Mouse (Mus musculus) MEL (cell line): ENCODE data around the gene Slc4a1.

Source experiments
- CHD1 ChIP-seq: IDR thresholded peaks from 2 replicates; pipeline ENCODE4 v1.6.1; 2012; ENCODE audit warnings: low read depth, mild to moderate bottlenecking, inconsistent platforms, low read length, improper control_type of control experiment
- CHD2 ChIP-seq: IDR thresholded peaks from 2 replicates; pipeline ENCODE4 v1.6.1; 2011; ENCODE audit warnings: low read length, improper control_type of control experiment
- CTCF ChIP-seq, 3 experiments: IDR thresholded peaks in 2 of 3; conservative IDR thresholded peaks in 1 of 3; 2 replicates each; pipeline ENCODE4 v1.5.1; 2011 to 2012; ENCODE audit warnings: low read length in 3 of 3, low read depth in 2 of 3, mild to moderate bottlenecking in 2 of 3, improper control_type of control experiment in 1 of 3, inconsistent platforms in 1 of 3, mixed read lengths in 1 of 3, moderate library complexity in 1 of 3; ENCODE audit not compliant: control insufficient read depth in 1 of 3, insufficient read depth in 1 of 3, poor library complexity in 1 of 3, severe bottlenecking in 1 of 3
- EP300 ChIP-seq, 2 experiments: IDR thresholded peaks; 2 replicates each; pipeline ENCODE4 v1.6.1; 2011; ENCODE audit warnings: improper control_type of control experiment in 2 of 2, low read length in 2 of 2, low read depth in 1 of 2, mild to moderate bottlenecking in 1 of 2
- MAX ChIP-seq: IDR thresholded peaks from 2 replicates; pipeline ENCODE4 v1.6.1; 2011; ENCODE audit warnings: low read length, improper control_type of control experiment
- MEF2A ChIP-seq: IDR thresholded peaks from 2 replicates; pipeline ENCODE4 v1.6.1; 2014; ENCODE audit warnings: low read depth, mild to moderate bottlenecking, inconsistent platforms, low read length, improper control_type of control experiment; ENCODE audit not compliant: poor library complexity, insufficient replicate concordance, severe bottlenecking; ENCODE audit errors: extremely low read depth
- POLR2A ChIP-seq, 2 experiments: IDR thresholded peaks; 2 replicates each; pipeline ENCODE4 v1.6.1; 2011 to 2012; ENCODE audit warnings: low read length in 2 of 2, mild to moderate bottlenecking in 2 of 2, control low read depth in 1 of 2, improper control_type of control experiment in 1 of 2, low read depth in 1 of 2, moderate library complexity in 1 of 2; ENCODE audit not compliant: control insufficient read depth in 1 of 2, insufficient read depth in 1 of 2, poor library complexity in 1 of 2
- POLR2AphosphoS2 ChIP-seq: IDR thresholded peaks from 2 replicates; pipeline ENCODE4 v1.6.1; 2011; ENCODE audit warnings: low read length, improper control_type of control experiment
- UBTF ChIP-seq: IDR thresholded peaks from 2 replicates; pipeline ENCODE4 v1.6.1; 2012; ENCODE audit warnings: low read depth, mild to moderate bottlenecking, inconsistent platforms, low read length, improper control_type of control experiment, moderate library complexity, borderline replicate concordance; ENCODE audit not compliant: insufficient read depth
- USF1 ChIP-seq: IDR thresholded peaks from 2 replicates; pipeline ENCODE4 v1.6.1; 2014; ENCODE audit warnings: low read depth, mild to moderate bottlenecking, inconsistent platforms, low read length, improper control_type of control experiment, moderate library complexity
- ZKSCAN1 ChIP-seq: IDR thresholded peaks from 2 replicates; pipeline ENCODE4 v1.6.1; 2012; ENCODE audit warnings: low read depth, mild to moderate bottlenecking, inconsistent platforms, low read length, improper control_type of control experiment, moderate library complexity
- ZMIZ1 ChIP-seq: IDR thresholded peaks from 2 replicates; pipeline ENCODE4 v1.6.1; 2012; ENCODE audit warnings: low read depth, mild to moderate bottlenecking, inconsistent platforms, low read length, improper control_type of control experiment, moderate library complexity

DNA sequence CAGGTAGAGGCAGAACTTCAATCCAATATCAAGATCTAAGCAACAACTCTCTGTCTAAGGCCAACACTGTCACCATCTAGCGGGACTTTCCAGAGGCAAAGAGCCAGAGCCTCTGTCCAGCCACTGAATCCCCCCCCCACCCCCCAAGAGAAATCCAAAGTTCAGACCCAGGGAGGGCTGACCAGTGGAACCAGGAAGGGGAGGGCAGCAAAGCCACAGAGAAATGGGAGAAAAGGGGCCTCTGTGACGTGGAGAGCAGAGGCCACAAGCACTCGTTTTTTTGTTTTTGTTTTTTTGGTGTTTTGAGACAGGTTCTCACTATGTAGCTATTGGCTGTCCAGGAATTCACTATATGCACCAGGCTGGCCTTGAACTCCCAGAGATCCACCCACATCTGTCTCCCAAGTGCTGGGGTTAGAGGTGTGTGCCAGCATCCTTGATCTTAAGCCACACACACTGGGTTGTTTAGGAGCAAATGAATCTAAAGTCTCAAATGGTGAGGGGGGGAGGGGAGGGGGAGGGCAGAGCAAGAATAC is 43.9 kb upstream of the Slc4a1 start:
- no peak for TF ChIP-seq CTCF (IDR thresholded peaks at IDR 0.05 in 2 of 3, conservative IDR thresholded peaks at IDR 0.05 in 1 of 3; ENCODE audit: control insufficient read depth in 1 of 3, insufficient read depth in 1 of 3, low read depth in 2 of 3, low read length in 3 of 3, poor library complexity in 1 of 3, severe bottlenecking in 1 of 3)
- no peak for TF ChIP-seq EP300 (IDR thresholded peaks at IDR 0.05; ENCODE audit: low read depth in 1 of 2, low read length in 2 of 2)
- no peak for TF ChIP-seq CHD2
- TF ChIP-seq POLR2A (IDR thresholded peaks at IDR 0.05; ENCODE audit: control insufficient read depth in 1 of 2, insufficient read depth in 1 of 2, low read depth in 1 of 2, low read length in 2 of 2, poor library complexity in 1 of 2), result no peak
- TF ChIP-seq POLR2AphosphoS2, result no peak
- no peak for TF ChIP-seq ZMIZ1
- TF ChIP-seq UBTF, result no peak
- TF ChIP-seq USF1, result no peak
- TF ChIP-seq CHD1, result no peak
- TF ChIP-seq MAX, result no peak
- no peak for TF ChIP-seq ZKSCAN1
- TF ChIP-seq MEF2A, result no peak
